Mouse (Mus musculus): Measurements from ENCODE around the gene Tpbgl. TPM values are rescaled to one million over a fixed set of nuclear protein-coding genes. Genes with fewer than 3 reads are reported as not detected.
A peak's percentile ranks its signal among the peaks of the same experiment; 100 is the strongest.

Gene Tpbgl
- polyA plus RNA-seq, 1 experiment from 2014 or later, result not detected

DNA sequence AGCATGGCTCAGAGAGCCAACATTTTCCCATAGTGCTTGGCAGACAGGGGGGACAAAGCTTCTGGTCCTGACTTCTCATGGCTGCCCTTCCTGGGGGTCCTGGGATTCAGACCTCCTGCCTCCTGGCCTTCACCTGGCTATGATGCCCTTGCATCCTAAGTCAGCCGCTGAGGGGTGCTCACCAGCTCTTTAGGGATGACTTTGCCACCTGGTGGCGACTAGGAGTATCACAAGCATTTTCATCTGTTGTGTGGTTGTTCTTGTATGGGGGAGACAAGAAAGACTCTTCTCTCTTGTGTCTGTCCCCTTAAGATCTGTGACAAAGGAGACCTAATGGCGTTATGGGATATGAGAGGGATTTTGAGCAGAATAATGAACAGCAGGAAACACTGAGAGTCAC is 36.8 kb downstream of the Tpbgl start:
- no peak overlapping the region for H3K27ac ChIP-seq
- peaks cover 28% of the 10 kb centered on the region for H3K36me3 ChIP-seq
- no peak overlapping the region for H3K4me3 ChIP-seq
- peak; percentile 79 for DNase-seq (ENCODE audit: low spot score)
- no peaks in the 10 kb centered on the region for H3K9me3 ChIP-seq (replicated peaks)
- 24% methylated on average over 3 of the region's 3 CpGs for WGBS
- H3K27me3 ChIP-seq (ENCODE audit: low read depth, poor library complexity, severe bottlenecking), result no peaks in the 10 kb centered on the region
- peaks cover 5% of the 10 kb centered on the region; the same call in 1 of the 2 replicates for H3K4me1 ChIP-seq

DNA sequence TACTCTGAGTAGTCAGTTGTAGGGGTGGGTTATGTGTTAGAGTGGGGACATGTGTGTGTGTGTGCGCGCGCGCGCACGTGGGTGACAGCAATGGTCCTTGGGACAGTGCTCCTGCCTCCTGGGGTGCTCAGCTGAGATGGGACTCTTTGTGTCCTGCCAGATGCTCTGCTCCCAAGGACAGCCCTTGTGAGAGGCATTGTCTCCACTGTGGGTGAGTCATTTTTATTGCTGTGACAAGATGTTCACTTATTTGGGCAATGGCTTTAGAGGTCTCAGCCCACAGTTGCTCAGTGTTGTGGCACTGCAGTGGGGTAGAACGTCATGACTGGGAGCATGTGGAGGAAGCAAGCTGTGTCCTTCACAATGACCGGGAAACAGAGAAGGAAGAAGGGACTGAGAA is 40.9 kb downstream of the Tpbgl start:
- WGBS, result 98% methylated on average over 8 of the region's 8 CpGs
- Histone ChIP-seq H3K9me3 (replicated peaks) (no peaks in the 10 kb centered on the region), H3K27ac (no peak overlapping the region), H3K4me1 (peaks cover 8% of the 10 kb centered on the region; the same call in 1 of the 2 replicates), H3K4me3 (no peak overlapping the region), H3K27me3 (ENCODE audit: low read depth, poor library complexity, severe bottlenecking) (peaks cover 2% of the 10 kb centered on the region; the same call in 1 of the 2 replicates), H3K36me3 (peaks cover 12% of the 10 kb centered on the region)
- DNase-seq (ENCODE audit: low spot score), result no peak

- H3K4me1 ChIP-seq, result peaks cover 22% of the 10 kb centered on the region
- H3K36me3 ChIP-seq, result peaks cover 12% of the 10 kb centered on the region
- no peak for DNase-seq (ENCODE audit: low spot score)
- 83% methylated on average over 5 of the region's 5 CpGs for WGBS
- peaks cover 18% of the 10 kb centered on the region for H3K27me3 ChIP-seq (ENCODE audit: low read depth, poor library complexity, severe bottlenecking)
- H3K27ac ChIP-seq, result no peak overlapping the region
- H3K9me3 ChIP-seq (replicated peaks), result no peaks in the 10 kb centered on the region
- no peak overlapping the region for H3K4me3 ChIP-seq
Measured at GRCm38 (mm10) chr7:99583625-99584024, 43.3 kb downstream of the Tpbgl start.

- Histone ChIP-seq H3K27ac (no peak overlapping the region), H3K4me1 (peaks cover 18% of the 10 kb centered on the region), H3K27me3 (ENCODE audit: low read depth, poor library complexity, severe bottlenecking) (peaks cover 18% of the 10 kb centered on the region), H3K9me3 (replicated peaks) (no peaks in the 10 kb centered on the region), H3K4me3 (no peak overlapping the region), H3K36me3 (peaks cover 12% of the 10 kb centered on the region)
- 64% methylated on average over 4 of the region's 4 CpGs for WGBS
- no peak for DNase-seq (ENCODE audit: low spot score)
Measured at GRCm38 (mm10) chr7:99582867-99583266, 44.0 kb downstream of the Tpbgl start.

DNA sequence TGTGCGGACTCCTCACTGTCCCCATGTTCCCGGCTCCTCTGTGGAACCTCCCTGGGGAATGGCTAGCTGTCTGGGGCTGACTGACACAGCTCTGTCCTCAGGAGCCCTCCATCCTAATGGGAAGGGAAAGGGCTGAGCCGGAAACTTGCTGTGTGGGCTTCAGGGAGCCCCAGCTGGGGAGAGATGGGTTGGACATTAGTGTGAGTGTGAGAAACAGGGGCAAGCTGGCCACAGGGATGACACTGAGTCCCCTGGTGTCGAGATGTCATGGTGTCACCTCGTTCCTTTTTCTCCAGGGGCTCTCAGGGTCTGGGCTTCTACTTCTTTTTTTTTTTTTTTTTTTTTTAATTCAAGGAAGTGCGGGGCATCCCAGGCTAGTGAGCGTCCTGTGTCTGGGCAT is 44.6 kb downstream of the Tpbgl start:
- WGBS, result 77% methylated on average over 7 of the region's 7 CpGs
- peaks cover 10% of the 10 kb centered on the region for H3K36me3 ChIP-seq
- no peak overlapping the region for H3K4me3 ChIP-seq
- peaks cover 17% of the 10 kb centered on the region for H3K4me1 ChIP-seq
- H3K9me3 ChIP-seq (replicated peaks), result no peaks in the 10 kb centered on the region
- no peak for DNase-seq (ENCODE audit: low spot score)
- H3K27ac ChIP-seq, result no peak overlapping the region
- H3K27me3 ChIP-seq (ENCODE audit: low read depth, poor library complexity, severe bottlenecking), result peaks cover 18% of the 10 kb centered on the region

- H3K9me3 ChIP-seq (replicated peaks), result no peaks in the 10 kb centered on the region
- H3K36me3 ChIP-seq, result peaks cover 7% of the 10 kb centered on the region
- H3K27ac ChIP-seq, result peak overlapping the region; percentile 22; the same call in 1 of the 2 replicates
- no peak for DNase-seq (ENCODE audit: low spot score)
- 29% methylated on average over 6 of the region's 6 CpGs for WGBS
- peaks cover 17% of the 10 kb centered on the region for H3K4me1 ChIP-seq
- H3K27me3 ChIP-seq (ENCODE audit: low read depth, poor library complexity, severe bottlenecking), result peaks cover 18% of the 10 kb centered on the region
- no peak overlapping the region for H3K4me3 ChIP-seq
Measured at GRCm38 (mm10) chr7:99580247-99580646, 46.7 kb downstream of the Tpbgl start.

DNA sequence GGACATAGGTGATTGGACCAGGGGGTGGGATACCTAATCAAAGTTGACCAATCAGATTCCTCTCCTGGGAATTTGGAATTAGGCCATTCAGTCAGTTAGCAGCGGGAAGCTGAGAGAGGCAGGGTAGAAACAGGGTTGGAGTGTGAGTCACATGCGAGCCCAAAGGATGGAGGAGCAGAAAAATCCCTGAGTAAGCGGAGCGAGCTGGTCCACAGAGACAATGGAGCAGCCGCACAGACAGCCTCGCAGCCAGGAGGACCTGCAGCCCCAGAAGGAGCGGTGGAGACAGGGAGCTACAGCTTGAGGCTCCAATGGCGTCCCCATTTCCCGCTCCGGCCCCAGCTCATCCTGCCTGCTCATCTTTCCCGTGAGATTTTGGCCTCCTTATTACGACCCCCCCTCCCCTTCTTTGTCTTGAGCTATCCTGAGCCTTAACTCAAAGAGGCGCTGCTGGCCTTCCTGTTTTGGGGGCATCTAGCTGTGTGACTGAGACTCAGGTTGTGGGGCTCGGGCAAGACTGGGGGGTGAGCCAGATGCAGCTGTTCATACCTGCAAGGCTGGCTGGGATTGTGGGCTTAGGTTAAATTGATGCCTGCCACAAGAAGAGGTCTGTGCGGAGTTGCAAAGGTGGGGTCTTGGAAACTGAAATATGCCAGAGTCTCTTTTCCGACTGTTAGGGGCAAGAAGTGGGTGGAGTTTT is 47.3 kb downstream of the Tpbgl start:
- DNase-seq (ENCODE audit: low spot score), result no peak
- peaks cover 3% of the 10 kb centered on the region; the same call in 1 of the 2 replicates for H3K36me3 ChIP-seq
- peak overlapping the region; percentile 22; the same call in 1 of the 2 replicates for H3K27ac ChIP-seq
- H3K9me3 ChIP-seq (replicated peaks), result no peaks in the 10 kb centered on the region
- peak overlapping the region; percentile 28 for H3K4me3 ChIP-seq
- H3K27me3 ChIP-seq (ENCODE audit: low read depth, poor library complexity, severe bottlenecking), result peaks cover 18% of the 10 kb centered on the region
- 4% methylated on average over 16 of the region's 16 CpGs for WGBS
- peaks cover 17% of the 10 kb centered on the region for H3K4me1 ChIP-seq

DNA sequence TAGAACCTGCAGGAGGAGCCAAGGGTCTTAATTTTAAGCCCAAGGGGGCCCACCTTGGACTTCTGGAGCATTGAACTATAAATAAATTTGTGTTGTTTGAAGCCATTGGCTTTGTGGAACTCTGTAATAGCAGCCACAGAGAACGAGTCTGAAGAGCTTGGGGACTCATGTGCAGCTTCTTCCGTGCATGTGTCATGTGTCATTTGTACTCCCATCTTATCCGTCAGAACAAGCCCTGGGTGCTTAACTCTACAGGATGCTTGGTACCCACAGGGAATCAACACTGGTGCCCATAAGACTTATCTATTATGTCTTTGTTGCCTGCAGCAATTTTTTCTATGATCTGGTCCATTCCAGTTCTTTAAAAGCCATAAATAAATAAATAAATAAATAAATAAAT is 48.7 kb downstream of the Tpbgl start:
- Histone ChIP-seq H3K4me1 (peaks cover 21% of the 10 kb centered on the region), H3K27me3 (ENCODE audit: low read depth, poor library complexity, severe bottlenecking) (peaks cover 18% of the 10 kb centered on the region), H3K4me3 (no peak overlapping the region), H3K9me3 (replicated peaks) (no peaks in the 10 kb centered on the region), H3K36me3 (no peaks in the 10 kb centered on the region), H3K27ac (no peak overlapping the region)
- WGBS, result 83% methylated on average over 3 of the region's 3 CpGs
- DNase-seq (ENCODE audit: low spot score), result no peak

Other genes starting within 250 kb of the Tpbgl start
- 9.9 and 12.3 TPM in 2 replicates for gene Gdpd5, start 245.7 kb downstream of the Tpbgl start, polyA plus RNA-seq (2016; fragmentation: Nextera tagmentation; extraction: Ambion mirVana)
- 0.21 and 0.63 TPM in 2 replicates for gene Klhl35, start 161.1 kb downstream of the Tpbgl start, polyA plus RNA-seq (2016; fragmentation: Nextera tagmentation; extraction: Ambion mirVana)
- 745 and 824 TPM in 2 replicates for gene Rps3, start 143.4 kb downstream of the Tpbgl start, polyA plus RNA-seq (2016; fragmentation: Nextera tagmentation; extraction: Ambion mirVana)
- gene Arrb1, start 91.6 kb downstream of the Tpbgl start, polyA plus RNA-seq (2016; fragmentation: Nextera tagmentation; extraction: Ambion mirVana), result 8.8 and 10.0 TPM in 2 replicates
- gene Slco2b1, start 84.2 kb upstream of the Tpbgl start, polyA plus RNA-seq (2016; fragmentation: Nextera tagmentation; extraction: Ambion mirVana), result 0.92 and 1.6 TPM in 2 replicates
- not detected in 2 replicates for gene Olfr520, start 103.2 kb upstream of the Tpbgl start, polyA plus RNA-seq (2016; fragmentation: Nextera tagmentation; extraction: Ambion mirVana)
- gene Olfr521, start 136.4 kb upstream of the Tpbgl start, polyA plus RNA-seq (2016; fragmentation: Nextera tagmentation; extraction: Ambion mirVana), result not detected in 2 replicates
- gene Neu3, start 201.3 kb upstream of the Tpbgl start, polyA plus RNA-seq (2016; fragmentation: Nextera tagmentation; extraction: Ambion mirVana), result 1.1 and 2.2 TPM in 2 replicates
- 0.31 and 0.35 TPM in 2 replicates for gene Xrra1, start 232.0 kb upstream of the Tpbgl start, polyA plus RNA-seq (2016; fragmentation: Nextera tagmentation; extraction: Ambion mirVana)
- gene Spcs2, start 236.4 kb upstream of the Tpbgl start, polyA plus RNA-seq (2016; fragmentation: Nextera tagmentation; extraction: Ambion mirVana), result 348 and 375 TPM in 2 replicates